In genomic region chr2:126477556-126477955, GRCm38 (mm10) we compare ENCODE assay signal across 12 mouse cellular contexts. TPM values are rescaled to one million over a fixed set of nuclear protein-coding genes. Genes with fewer than 3 reads are reported as not detected.
DNase-seq lines count a peak whose midpoint lies in the region; ATAC-seq lines count a peak whose summit lies in the region.
"Had no signal": no experiment of that assay in that cellular context is flagged by ENCODE, and none has a peak within 500 bp of the region (broad histone marks: within the 10 kb centered on the region; RNA-seq: fewer than 3 reads in every experiment).

No protein-coding gene starts in this region.

- ATAC-seq in heart, embryonic 11.5 days (replicated peaks; ENCODE audit: insufficient number of reproducible peaks, low FRiP score, low TSS enrichment) = no peak
- ATAC-seq in erythroblast, adult 5-6 weeks (replicated peaks; ENCODE audit: low FRiP score, poor library complexity, severe bottlenecking) = no peak

- H3K4me3 ChIP-seq in heart, embryonic 11.5 days (ENCODE audit: low read depth, low read length) = no peak overlapping the region
- H3K4me3 ChIP-seq: heart, embryonic 13.5 days had no signal

- H3K36me3 ChIP-seq in heart, embryonic 11.5 days (ENCODE audit: control insufficient read depth, insufficient read depth, low read length) = no peaks in the 10 kb centered on the region
- H3K36me3 ChIP-seq: heart, embryonic 13.5 days had no signal

- H3K27me3 ChIP-seq in heart, embryonic 11.5 days (ENCODE audit: control insufficient read depth, insufficient read depth, low read length) = no peaks in the 10 kb centered on the region
- H3K27me3 ChIP-seq: heart, embryonic 13.5 days had no signal

- no peaks in the 10 kb centered on the region for H3K4me1 ChIP-seq in heart, embryonic 11.5 days (ENCODE audit: control insufficient read depth, insufficient read depth, low read length)
- H3K4me1 ChIP-seq: heart, embryonic 13.5 days had no signal

- no peaks in the 10 kb centered on the region for H3K9me3 ChIP-seq in heart, embryonic 11.5 days (replicated peaks; ENCODE audit: control insufficient read depth, low read length)
- H3K9me3 ChIP-seq: heart, embryonic 13.5 days had no signal

- 82% methylated on average over 7 of the region's 7 CpGs for WGBS in heart, embryonic 11.5 days (ENCODE audit: insufficient replicate concordance)

- H3K9ac ChIP-seq in heart, embryonic 11.5 days (ENCODE audit: low read depth, low read length) = no peak overlapping the region
- H3K9ac ChIP-seq: heart, embryonic 13.5 days had no signal

- DNase-seq in heart, adult 8-10 months (ENCODE audit: low spot score) = peak; percentile 42
- peak; percentile 34 for DNase-seq in 3T3-L1 (ENCODE audit: low read depth, low spot score)
- DNase-seq in MN1 (ENCODE audit: low spot score) = peak; percentile 23
- DNase-seq in lung, postnatal 10 days = peak; percentile 75
- DNase-seq in ovary, postnatal 14 days (ENCODE audit: low spot score) = no peak
- DNase-seq: embryo, embryonic 11 days; kidney, postnatal 4 days; retina, postnatal 1 day; thymus, postnatal 25 days had no signal

- H3K4me2 ChIP-seq in heart, embryonic 11.5 days = no peak overlapping the region
- H3K4me2 ChIP-seq: heart, embryonic 13.5 days had no signal

- H3K27ac ChIP-seq in heart, embryonic 11.5 days (ENCODE audit: low read depth, low read length) = no peak overlapping the region
- H3K27ac ChIP-seq: heart, embryonic 13.5 days had no signal

RNA-seq across cellular contexts. Expression of gene Atp8b4, which starts 22.9 kb away (rescaled TPM):
- under 1 TPM; 0.19 to 0.49 (median 0.33) TPM for total RNA-seq in heart, adult 8-10 months (2022)
- 0.17 and 0.25 TPM in 2 replicates for polyA plus RNA-seq in heart, embryonic 11.5 days (2014; fragmentation: Nextera tagmentation; extraction: Ambion mirVana)
- total RNA-seq in erythroblast, adult 5-6 weeks (2015; ENCODE audit: low replicate concordance) = 46.8 and 55.1 TPM in 2 replicates
- 33.0 and 44.0 TPM in 2 replicates for total RNA-seq in erythroblast, adult 5-6 weeks (2017; ENCODE audit: low replicate concordance)

Comparison
In these comparisons a context has a peak if more than half of its experiments do, and no peak if none do; other contexts are left out.
1. RNA of gene Atp8b4, which starts 22.9 kb away (total RNA-seq): 33.0 to 55.1 TPM in erythroblast, adult 5-6 weeks; 0.19 to 0.49 TPM in heart, adult 8-10 months; every median in the first group is over 10 times any median in the second.